Mouse (Mus musculus) bone marrow macrophage, adult 2 months (primary cell): Measurements from ENCODE around the gene Trim9. TPM values are rescaled to one million over a fixed set of nuclear protein-coding genes. Genes with fewer than 3 reads are reported as not detected.

Experiments used
- H3K27ac ChIP-seq: 2 replicates; pipeline ENCODE4 v1.5.1; 2012; ENCODE audit warnings: low read depth, low read length; ENCODE audit not compliant: insufficient read depth
- H3K4me1 ChIP-seq: 2 replicates; pipeline ENCODE4 v1.6.1; 2012; ENCODE audit warnings: low read length; ENCODE audit not compliant: control insufficient read depth, insufficient read depth
- H3K4me3 ChIP-seq: 2 replicates; pipeline ENCODE4 v1.5.1; 2012; ENCODE audit warnings: mild to moderate bottlenecking, low read length, moderate library complexity; ENCODE audit not compliant: insufficient read depth
- CTCF ChIP-seq: IDR thresholded peaks from 2 replicates; pipeline ENCODE4 v1.5.1; 2012; ENCODE audit warnings: low read depth, mild to moderate bottlenecking, low read length, moderate library complexity
- POLR2A ChIP-seq: IDR thresholded peaks from 2 replicates; pipeline ENCODE4 v1.6.1; 2012; ENCODE audit warnings: mild to moderate bottlenecking, low read depth, low read length, borderline replicate concordance
- polyA plus RNA-seq: library from polyadenylated mRNA; stranded (reverse); fragments of >200 nt; gene quantifications from 2 replicates; pipeline ENCODE4 v1.2.4, GENCODE M21; 2012; ENCODE audit not compliant: missing spikeins, insufficient read depth, insufficient read length

The Trim9 gene
- polyA plus RNA-seq, 1 experiment = not detected

- H3K4me3 ChIP-seq = no peak overlapping the region
- no peak overlapping the region for H3K27ac ChIP-seq
- no peaks in the 10 kb centered on the region for H3K4me1 ChIP-seq
- TF ChIP-seq POLR2A (no peak), CTCF (no peak)
Measured at GRCm38 (mm10) chr12:70196341-70196740, 151.1 kb downstream of the Trim9 start.

GRCm38 (mm10) chr12:70195426-70195825, 152.0 kb downstream of the Trim9 start:
- Histone ChIP-seq H3K4me3 (no peak overlapping the region), H3K27ac (no peak overlapping the region), H3K4me1 (no peaks in the 10 kb centered on the region)
- TF ChIP-seq POLR2A (no peak), CTCF (no peak)

Other genes with a start within 250 kb of the Trim9 start
- 25.7 and 29.6 TPM in 2 replicates for gene Nin, start 233.9 kb downstream of the Trim9 start, polyA plus RNA-seq
- gene Abhd12b, start 193.5 kb downstream of the Trim9 start, polyA plus RNA-seq = not detected in 2 replicates
- gene Pygl, start 116.1 kb downstream of the Trim9 start, polyA plus RNA-seq = 77.8 and 83.8 TPM in 2 replicates
- 76.9 and 80.7 TPM in 2 replicates for gene Tmx1, start 105.5 kb upstream of the Trim9 start, polyA plus RNA-seq